Mouse (Mus musculus): ENCODE data around the gene Usp22. TPM values are rescaled to one million over a fixed set of nuclear protein-coding genes. Genes with fewer than 3 reads are reported as not detected.

Gene Usp22
- total RNA-seq, 1 experiment: 111 TPM

GRCm38 (mm10) chr11:61122769-61123288 lies 52.0 kb downstream of the Usp22 start:
- TF ChIP-seq HCFC1 (IDR thresholded peaks at IDR 0.05; ENCODE audit: borderline replicate concordance, insufficient read depth, low read length): no peak
- TF ChIP-seq MAFK (IDR thresholded peaks at IDR 0.05; ENCODE audit: insufficient read depth, low read depth, low read length): no peak
- no peak for TF ChIP-seq CHD2 (IDR thresholded peaks at IDR 0.05; ENCODE audit: low read depth, low read length)
- no peak for TF ChIP-seq ZC3H11A (IDR thresholded peaks at IDR 0.05; ENCODE audit: borderline replicate concordance, low read depth, low read length)
- no peak for TF ChIP-seq ZNF384 (IDR thresholded peaks at IDR 0.05; ENCODE audit: low read depth, low read length)

GRCm38 (mm10) chr11:61122283-61122768 lies 52.5 kb downstream of the Usp22 start:
- Histone ChIP-seq H3K9me3 (ENCODE audit: control insufficient read depth, insufficient read depth, low read depth, low read length) (no peaks in the 10 kb centered on the region), H3K4me3 (ENCODE audit: insufficient read depth in 1 of 2, low read depth in 1 of 2, low read length in 2 of 2, poor library complexity in 1 of 2, severe bottlenecking in 1 of 2) (no peak overlapping the region), H3K4me1 (ENCODE audit: control insufficient read depth in 2 of 2, insufficient read depth in 2 of 2, low read length in 2 of 2, poor library complexity in 1 of 2) (no peaks in the 10 kb centered on the region), H3K9ac (ENCODE audit: insufficient read depth, low read depth, low read length, poor library complexity, severe bottlenecking) (no peak overlapping the region), H3K27ac (ENCODE audit: insufficient read depth, low read depth, low read length, poor library complexity, severe bottlenecking) (no peak overlapping the region), H3K36me3 (ENCODE audit: control insufficient read depth, insufficient read depth, low read length, poor library complexity, severe bottlenecking) (no peaks in the 10 kb centered on the region)
- in situ Hi-C loops (cut with MboI; ENCODE audit: low sequenced_read_pairs in 2 of 2, unreplicated experiment in 2 of 2): no loop called here
- DNase-seq (ENCODE audit: low read depth, low spot score): no peak
- no peak for TF ChIP-seq ZC3H11A (IDR thresholded peaks at IDR 0.05; ENCODE audit: borderline replicate concordance, low read depth, low read length)
- no peak for TF ChIP-seq ZNF384 (IDR thresholded peaks at IDR 0.05; ENCODE audit: low read depth, low read length)
- no peak for TF ChIP-seq MAFK (IDR thresholded peaks at IDR 0.05; ENCODE audit: insufficient read depth, low read depth, low read length)
- TF ChIP-seq CHD2 (IDR thresholded peaks at IDR 0.05; ENCODE audit: low read depth, low read length): no peak
- no peak for TF ChIP-seq HCFC1 (IDR thresholded peaks at IDR 0.05; ENCODE audit: borderline replicate concordance, insufficient read depth, low read length)

More at GRCm38 (mm10) chr11:61122769-61123288, 52.0 kb downstream of the Usp22 start:
- Histone ChIP-seq H3K9me3 (ENCODE audit: control insufficient read depth, insufficient read depth, low read depth, low read length) (no peaks in the 10 kb centered on the region), H3K4me1 (ENCODE audit: control insufficient read depth in 2 of 2, insufficient read depth in 2 of 2, low read length in 2 of 2, poor library complexity in 1 of 2) (no peaks in the 10 kb centered on the region), H3K9ac (ENCODE audit: insufficient read depth, low read depth, low read length, poor library complexity, severe bottlenecking) (no peak overlapping the region), H3K36me3 (ENCODE audit: control insufficient read depth, insufficient read depth, low read length, poor library complexity, severe bottlenecking) (no peaks in the 10 kb centered on the region), H3K4me3 (ENCODE audit: insufficient read depth in 1 of 2, low read depth in 1 of 2, low read length in 2 of 2, poor library complexity in 1 of 2, severe bottlenecking in 1 of 2) (no peak overlapping the region), H3K27ac (ENCODE audit: insufficient read depth, low read depth, low read length, poor library complexity, severe bottlenecking) (no peak overlapping the region)
- DNase-seq (ENCODE audit: low read depth, low spot score): no peak
- in situ Hi-C loops (cut with MboI; ENCODE audit: low sequenced_read_pairs in 2 of 2, unreplicated experiment in 2 of 2): no loop called here

- TF ChIP-seq MAFK (IDR thresholded peaks at IDR 0.05; ENCODE audit: insufficient read depth, low read depth, low read length): no peak
- TF ChIP-seq ZNF384 (IDR thresholded peaks at IDR 0.05; ENCODE audit: low read depth, low read length): no peak
- no peak for TF ChIP-seq CHD2 (IDR thresholded peaks at IDR 0.05; ENCODE audit: low read depth, low read length)
- no peak for TF ChIP-seq HCFC1 (IDR thresholded peaks at IDR 0.05; ENCODE audit: borderline replicate concordance, insufficient read depth, low read length)
- TF ChIP-seq ZC3H11A (IDR thresholded peaks at IDR 0.05; ENCODE audit: borderline replicate concordance, low read depth, low read length): no peak
Observed at GRCm38 (mm10) chr11:61119996-61120583, 54.8 kb downstream of the Usp22 start.

GRCm38 (mm10) chr11:61116226-61116625 lies 58.6 kb downstream of the Usp22 start:
- Histone ChIP-seq H3K27ac (ENCODE audit: insufficient read depth, low read depth, low read length, poor library complexity, severe bottlenecking) (no peak overlapping the region), H3K4me1 (ENCODE audit: control insufficient read depth in 2 of 2, insufficient read depth in 2 of 2, low read length in 2 of 2, poor library complexity in 1 of 2) (peaks cover 0 to 3% of the 10 kb centered on the region in 2 experiments; a peak in 1 of 4 replicates), H3K4me3 (ENCODE audit: insufficient read depth in 1 of 2, low read depth in 1 of 2, low read length in 2 of 2, poor library complexity in 1 of 2, severe bottlenecking in 1 of 2) (no peak overlapping the region), H3K9me3 (ENCODE audit: control insufficient read depth, insufficient read depth, low read depth, low read length) (no peaks in the 10 kb centered on the region), H3K9ac (ENCODE audit: insufficient read depth, low read depth, low read length, poor library complexity, severe bottlenecking) (no peak overlapping the region), H3K36me3 (ENCODE audit: control insufficient read depth, insufficient read depth, low read length, poor library complexity, severe bottlenecking) (no peaks in the 10 kb centered on the region)
- in situ Hi-C loops (cut with MboI; ENCODE audit: low sequenced_read_pairs in 2 of 2, unreplicated experiment in 2 of 2): no loop called here
- TF ChIP-seq ZNF384 (IDR thresholded peaks at IDR 0.05; ENCODE audit: low read depth, low read length) (no peak), ZC3H11A (IDR thresholded peaks at IDR 0.05; ENCODE audit: borderline replicate concordance, low read depth, low read length) (no peak), MAFK (IDR thresholded peaks at IDR 0.05; ENCODE audit: insufficient read depth, low read depth, low read length) (no peak), CHD2 (IDR thresholded peaks at IDR 0.05; ENCODE audit: low read depth, low read length) (no peak), HCFC1 (IDR thresholded peaks at IDR 0.05; ENCODE audit: borderline replicate concordance, insufficient read depth, low read length) (no peak)
- no peak for DNase-seq (ENCODE audit: low read depth, low spot score)

More at GRCm38 (mm10) chr11:61119996-61120583, 54.8 kb downstream of the Usp22 start:
- in situ Hi-C loops (cut with MboI; ENCODE audit: low sequenced_read_pairs in 2 of 2, unreplicated experiment in 2 of 2): no loop called here
- Histone ChIP-seq H3K36me3 (ENCODE audit: control insufficient read depth, insufficient read depth, low read length, poor library complexity, severe bottlenecking) (no peaks in the 10 kb centered on the region), H3K9ac (ENCODE audit: insufficient read depth, low read depth, low read length, poor library complexity, severe bottlenecking) (no peak overlapping the region), H3K9me3 (ENCODE audit: control insufficient read depth, insufficient read depth, low read depth, low read length) (no peaks in the 10 kb centered on the region), H3K4me3 (ENCODE audit: insufficient read depth in 1 of 2, low read depth in 1 of 2, low read length in 2 of 2, poor library complexity in 1 of 2, severe bottlenecking in 1 of 2) (no peak overlapping the region), H3K27ac (ENCODE audit: insufficient read depth, low read depth, low read length, poor library complexity, severe bottlenecking) (no peak overlapping the region), H3K4me1 (ENCODE audit: control insufficient read depth in 2 of 2, insufficient read depth in 2 of 2, low read length in 2 of 2, poor library complexity in 1 of 2) (peaks cover 0 to 3% of the 10 kb centered on the region in 2 experiments; a peak in 1 of 4 replicates)
- no peak for DNase-seq (ENCODE audit: low read depth, low spot score)
